Mouse (Mus musculus) liver, adult 2 months (tissue): ENCODE results near the gene Ino80d.

Experiments
- CTCF ChIP-seq: fragments of 200-500 bp; IDR thresholded peaks from 2 replicates; pipeline ENCODE4 v1.5.1; 2011; ENCODE audit warnings: low read depth, low read length, control low read depth
- POLR2A ChIP-seq: fragments of 200-500 bp; IDR thresholded peaks from 2 replicates; pipeline ENCODE4 v1.6.1; 2011; ENCODE audit warnings: low read length, control low read depth; ENCODE audit not compliant: insufficient read depth; ENCODE audit errors: extremely low read depth

DNA sequence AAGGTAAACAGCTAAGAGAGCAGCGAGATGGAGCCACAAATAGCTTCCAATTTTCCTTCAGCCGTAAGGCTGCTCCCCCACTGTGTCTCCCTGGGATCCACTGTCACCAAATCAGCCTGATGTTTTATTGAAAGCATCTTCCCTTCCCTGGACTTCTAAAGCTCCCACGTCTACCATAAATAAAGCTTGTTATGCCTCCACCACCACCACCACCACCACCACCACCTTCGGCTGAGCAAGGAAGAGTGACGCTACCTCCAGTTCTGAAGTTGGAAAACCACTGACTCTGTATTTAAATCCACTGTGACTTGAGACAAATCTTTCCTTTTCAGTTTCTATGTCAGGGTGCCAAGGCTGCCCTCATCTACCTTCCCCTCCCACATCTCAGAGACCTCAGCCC, 167.5 kb downstream of the Ino80d start:
- TF ChIP-seq CTCF: no peak
- TF ChIP-seq POLR2A: no peak
